Mouse (Mus musculus) C2C12 (cell line): ENCODE data around the gene Rcvrn. TPM values are rescaled to one million over a fixed set of nuclear protein-coding genes. Genes with fewer than 3 reads are reported as not detected.

Experiments used
- H3K27me3 ChIP-seq: one replicate; pipeline ENCODE4 v1.6.1; 2011; ENCODE audit not compliant: control insufficient read depth, insufficient read depth, insufficient read length
- H3K36me3 ChIP-seq: one replicate; pipeline ENCODE4 v1.6.1; 2011; ENCODE audit not compliant: control insufficient read depth, insufficient read depth
- H3K4me3 ChIP-seq: one replicate; pipeline ENCODE4 v1.5.1; 2011; ENCODE audit warnings: mild to moderate bottlenecking, control low read depth; ENCODE audit not compliant: poor library complexity, insufficient read depth, severe bottlenecking
- H3K79me2 ChIP-seq: one replicate; pipeline ENCODE4 v1.6.1; 2011; ENCODE audit not compliant: control insufficient read depth, insufficient read depth
- H3K79me3 ChIP-seq: one replicate; pipeline ENCODE4 v1.6.1; 2011; ENCODE audit warnings: low read depth, control low read depth
- H3ac ChIP-seq: one replicate; pipeline ENCODE3; 2011; ENCODE audit warnings: low read depth; ENCODE audit not compliant: control insufficient read depth, insufficient read length
- CEBPB ChIP-seq: IDR thresholded peaks from one replicate; pipeline ENCODE4 v1.6.1; 2011; ENCODE audit warnings: low read depth, mild to moderate bottlenecking, control low read depth, moderate library complexity
- CTCF ChIP-seq: IDR thresholded peaks from one replicate; pipeline ENCODE4 v1.5.1; 2011; ENCODE audit not compliant: control insufficient read depth, insufficient read depth, insufficient read length
- FOSL1 ChIP-seq: IDR thresholded peaks from one replicate; pipeline ENCODE4 v1.8.0; 2011; ENCODE audit warnings: mild to moderate bottlenecking, low read length; ENCODE audit not compliant: poor library complexity, insufficient read depth, severe bottlenecking
- MAX ChIP-seq: IDR thresholded peaks from one replicate; pipeline ENCODE4 v1.6.1; 2011; ENCODE audit warnings: mild to moderate bottlenecking, control low read depth
- MYOD1 ChIP-seq: IDR thresholded peaks from one replicate; pipeline ENCODE4 v1.6.1; 2011; ENCODE audit warnings: low read depth; ENCODE audit not compliant: control insufficient read depth, insufficient read length
- MYOG ChIP-seq: IDR thresholded peaks from one replicate; pipeline ENCODE4 v1.6.1; 2011; ENCODE audit not compliant: control insufficient read depth, insufficient read length; ENCODE audit errors: extremely low read depth
- USF1 ChIP-seq: IDR thresholded peaks from one replicate; pipeline ENCODE4 v1.6.1; 2011; ENCODE audit warnings: low read depth, mild to moderate bottlenecking, control low read depth, moderate library complexity
- polyA plus RNA-seq: library from polyadenylated mRNA; unstranded; fragments of >200 nt; fragmentation: generic; extraction: Trizol; gene quantifications from one replicate; pipeline ENCODE4 v1.2.1, GENCODE M21; 2012; ENCODE audit warnings: missing spikeins

The Rcvrn gene
- polyA plus RNA-seq, 1 experiment: not detected

- TF ChIP-seq CTCF (peak; percentile 16), CEBPB (no peak)
- Histone ChIP-seq H3K4me3 (no peak overlapping the region), H3K79me2 (no peaks in the 10 kb centered on the region), H3K27me3 (peaks cover 3% of the 10 kb centered on the region), H3K79me3 (no peaks in the 10 kb centered on the region), H3K36me3 (no peaks in the 10 kb centered on the region), H3ac (no peak overlapping the region)
Observed at GRCm38 (mm10) chr11:67652194-67652892, 42.8 kb upstream of the Rcvrn start.

GRCm38 (mm10) chr11:67652893-67653255 is 42.3 kb upstream of the Rcvrn start:
- no peaks in the 10 kb centered on the region for H3K36me3 ChIP-seq
- no peak for TF ChIP-seq USF1
- no peak for TF ChIP-seq MYOG
- no peak for TF ChIP-seq MYOD1
- TF ChIP-seq CTCF: no peak
- no peak for TF ChIP-seq CEBPB
- no peak for TF ChIP-seq MAX
- TF ChIP-seq FOSL1: no peak
- H3K79me2 ChIP-seq: no peaks in the 10 kb centered on the region
- H3K79me3 ChIP-seq: no peaks in the 10 kb centered on the region
- no peak overlapping the region for H3ac ChIP-seq
- no peak overlapping the region for H3K4me3 ChIP-seq
- H3K27me3 ChIP-seq: peaks cover 3% of the 10 kb centered on the region

GRCm38 (mm10) chr11:67653521-67654090 is 41.5 kb upstream of the Rcvrn start:
- peaks cover 3% of the 10 kb centered on the region for H3K27me3 ChIP-seq
- no peaks in the 10 kb centered on the region for H3K79me2 ChIP-seq
- no peak for TF ChIP-seq MYOD1
- TF ChIP-seq USF1: no peak
- no peak for TF ChIP-seq CTCF
- no peak for TF ChIP-seq MAX
- no peak for TF ChIP-seq MYOG
- no peak for TF ChIP-seq FOSL1
- no peak for TF ChIP-seq CEBPB
- H3K36me3 ChIP-seq: no peaks in the 10 kb centered on the region
- H3K79me3 ChIP-seq: no peaks in the 10 kb centered on the region
- H3K4me3 ChIP-seq: no peak overlapping the region
- H3ac ChIP-seq: no peak overlapping the region

- H3ac ChIP-seq: no peak overlapping the region
- no peak overlapping the region for H3K4me3 ChIP-seq
- peaks cover 3% of the 10 kb centered on the region for H3K27me3 ChIP-seq
- TF ChIP-seq MYOG: no peak
- no peak for TF ChIP-seq CTCF
- TF ChIP-seq CEBPB: no peak
- TF ChIP-seq MYOD1: no peak
- H3K79me3 ChIP-seq: no peaks in the 10 kb centered on the region
- H3K79me2 ChIP-seq: no peaks in the 10 kb centered on the region
- H3K36me3 ChIP-seq: no peaks in the 10 kb centered on the region
Observed at GRCm38 (mm10) chr11:67654514-67654913, 40.6 kb upstream of the Rcvrn start.

DNA sequence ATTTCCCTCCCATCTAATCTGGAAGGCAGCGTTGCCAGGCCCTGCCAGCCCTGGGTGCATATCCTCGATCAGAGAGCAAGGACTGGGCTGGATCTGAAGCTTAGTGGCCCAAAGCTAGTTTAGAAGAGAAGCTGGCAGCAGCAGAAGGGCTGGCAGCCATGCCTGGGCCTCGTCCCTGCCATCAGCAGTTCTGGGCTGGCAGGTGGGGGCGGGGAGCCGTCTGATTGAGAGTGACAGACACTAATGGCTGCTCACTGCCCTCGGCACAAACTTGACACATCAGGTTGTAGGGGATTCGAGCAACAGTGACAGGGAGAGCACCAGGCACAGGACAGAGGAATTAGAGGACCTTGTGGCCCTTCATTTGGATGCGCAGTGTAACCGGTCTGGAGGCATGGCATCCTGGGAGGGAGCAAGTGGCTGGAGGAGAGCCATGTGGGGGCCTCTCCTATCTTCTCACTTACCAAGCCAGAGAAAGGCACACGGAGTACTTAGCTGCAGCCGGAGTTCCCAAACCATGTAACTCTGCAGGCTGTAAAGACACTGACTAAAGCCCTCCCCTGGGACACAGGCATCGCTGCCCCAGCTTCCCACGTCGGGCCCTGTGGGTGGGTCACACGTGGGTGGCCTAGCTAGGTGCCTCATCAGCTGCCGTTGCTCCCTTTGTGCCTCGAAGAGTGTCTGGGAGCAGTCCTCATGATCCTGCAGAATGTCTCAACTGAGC is 39.7 kb upstream of the Rcvrn start:
- Histone ChIP-seq H3K4me3 (no peak overlapping the region), H3K79me2 (no peaks in the 10 kb centered on the region), H3K36me3 (no peaks in the 10 kb centered on the region), H3K27me3 (peaks cover 3% of the 10 kb centered on the region), H3ac (no peak overlapping the region), H3K79me3 (no peaks in the 10 kb centered on the region)
- TF ChIP-seq CEBPB (no peak), FOSL1 (no peak), USF1 (no peak), MAX (no peak), MYOD1 (no peak), CTCF (no peak), MYOG (no peak)

- no peak for TF ChIP-seq MAX
- TF ChIP-seq CEBPB: no peak
- TF ChIP-seq MYOD1: no peak
- TF ChIP-seq MYOG: no peak
- TF ChIP-seq USF1: no peak
- TF ChIP-seq CTCF: no peak
- no peak for TF ChIP-seq FOSL1
- no peaks in the 10 kb centered on the region for H3K79me3 ChIP-seq
- no peaks in the 10 kb centered on the region for H3K79me2 ChIP-seq
- no peak overlapping the region for H3ac ChIP-seq
- no peak overlapping the region for H3K4me3 ChIP-seq
- no peaks in the 10 kb centered on the region for H3K36me3 ChIP-seq
- peaks cover 3% of the 10 kb centered on the region for H3K27me3 ChIP-seq
Observed at GRCm38 (mm10) chr11:67656366-67656765, 38.8 kb upstream of the Rcvrn start.
